Mouse (Mus musculus) right cerebral cortex, postnatal 4 days (tissue): Measurements from ENCODE around the gene Men1.
A peak's percentile ranks its signal among the peaks of the same experiment; 100 is the strongest.
"Not testable (repeated sequence)": the region's sequence is repeated elsewhere in the genome, so short reads cannot be mapped to it uniquely, and the experiment has no call there.

Experiments used
- DNase-seq: peaks from one replicate; pipeline ENCODE4 v3.0.0-alpha.2; 2022

Gene Men1

DNA sequence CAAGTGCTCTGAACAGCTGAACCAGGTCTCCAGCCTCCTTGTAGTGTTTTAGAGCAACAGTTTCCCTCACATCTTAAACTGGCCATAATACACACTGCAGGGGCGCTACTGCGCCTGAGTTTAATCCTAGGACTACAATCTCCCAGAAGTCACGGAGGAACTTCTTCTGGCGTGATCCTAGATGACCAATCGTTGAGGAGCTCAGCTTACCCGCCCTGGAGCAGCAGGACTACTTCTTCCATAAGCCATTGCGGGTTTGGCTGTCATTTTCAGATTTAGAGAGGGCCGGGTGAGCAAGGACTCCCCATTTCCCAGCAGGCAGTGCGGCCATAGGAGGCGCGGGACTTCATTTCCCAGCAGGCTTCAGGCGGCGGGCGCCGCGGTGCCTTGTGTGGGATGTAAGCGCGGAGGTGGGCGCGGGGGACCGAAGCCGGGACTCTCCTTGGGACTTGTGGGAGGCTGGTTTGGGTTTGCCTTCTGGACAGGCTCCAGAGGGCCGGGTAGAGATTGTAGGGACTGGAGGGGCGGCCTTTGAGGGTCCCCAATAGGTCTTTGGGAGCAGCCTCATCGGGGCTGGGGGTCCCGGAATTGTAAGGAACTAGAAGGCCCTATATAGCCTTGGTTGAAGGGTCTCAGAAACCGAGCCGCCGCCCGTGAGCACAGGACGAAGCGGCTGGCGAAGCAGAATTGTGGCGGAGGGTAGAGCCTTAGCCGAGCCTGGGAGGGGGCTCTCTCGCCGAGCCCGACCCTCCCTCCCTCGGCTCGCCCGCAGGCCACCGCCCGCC lies at the start of gene Men1:
Men1 (plus strand) TSS at position 307 of the 785 bp plus-strand sequence.
- peak; percentile 90 for DNase-seq

- no peak for DNase-seq
Measured at GRCm38 (mm10) chr19:6285226-6285625, 49.6 kb upstream of the Men1 start.

DNA sequence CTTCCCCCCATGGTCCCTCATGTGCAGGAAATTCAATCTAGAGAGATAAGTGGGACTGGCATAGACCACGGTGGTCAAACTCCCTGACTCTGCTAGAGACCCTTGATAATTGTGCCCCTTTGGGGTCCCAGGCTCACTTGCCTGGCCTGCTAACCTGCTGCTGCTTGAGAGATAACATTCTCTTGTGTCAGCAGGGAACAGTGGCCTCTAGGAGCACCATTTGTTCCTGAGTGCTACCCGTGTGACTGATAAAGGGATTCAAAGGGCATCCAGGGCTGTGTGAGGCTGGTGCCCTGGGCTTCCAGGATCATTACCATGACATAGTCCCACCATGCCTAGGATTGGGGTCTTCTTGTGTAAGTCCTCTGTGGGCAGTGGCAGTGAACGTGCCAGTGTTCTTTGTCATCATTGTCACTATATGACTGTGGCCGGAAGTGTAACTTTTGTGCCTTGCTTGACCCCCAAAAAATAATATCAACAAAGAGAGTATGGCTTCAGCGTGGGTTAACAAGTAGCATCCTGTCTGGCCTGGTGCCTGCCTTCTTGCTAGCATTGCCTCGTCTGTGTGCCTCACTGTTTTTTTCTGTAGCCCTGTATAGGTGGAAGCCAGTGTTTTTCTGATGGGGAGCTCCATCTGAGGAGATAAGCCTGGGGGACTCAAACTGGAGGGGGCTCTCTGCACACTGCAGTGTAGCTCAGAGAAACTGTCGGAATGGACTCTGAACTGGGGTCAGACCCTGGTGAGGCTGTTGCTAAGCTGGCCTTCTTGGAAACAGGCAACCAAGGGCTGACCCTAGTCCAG lies 48.9 kb upstream of the Men1 start:
- no peak for DNase-seq

DNA sequence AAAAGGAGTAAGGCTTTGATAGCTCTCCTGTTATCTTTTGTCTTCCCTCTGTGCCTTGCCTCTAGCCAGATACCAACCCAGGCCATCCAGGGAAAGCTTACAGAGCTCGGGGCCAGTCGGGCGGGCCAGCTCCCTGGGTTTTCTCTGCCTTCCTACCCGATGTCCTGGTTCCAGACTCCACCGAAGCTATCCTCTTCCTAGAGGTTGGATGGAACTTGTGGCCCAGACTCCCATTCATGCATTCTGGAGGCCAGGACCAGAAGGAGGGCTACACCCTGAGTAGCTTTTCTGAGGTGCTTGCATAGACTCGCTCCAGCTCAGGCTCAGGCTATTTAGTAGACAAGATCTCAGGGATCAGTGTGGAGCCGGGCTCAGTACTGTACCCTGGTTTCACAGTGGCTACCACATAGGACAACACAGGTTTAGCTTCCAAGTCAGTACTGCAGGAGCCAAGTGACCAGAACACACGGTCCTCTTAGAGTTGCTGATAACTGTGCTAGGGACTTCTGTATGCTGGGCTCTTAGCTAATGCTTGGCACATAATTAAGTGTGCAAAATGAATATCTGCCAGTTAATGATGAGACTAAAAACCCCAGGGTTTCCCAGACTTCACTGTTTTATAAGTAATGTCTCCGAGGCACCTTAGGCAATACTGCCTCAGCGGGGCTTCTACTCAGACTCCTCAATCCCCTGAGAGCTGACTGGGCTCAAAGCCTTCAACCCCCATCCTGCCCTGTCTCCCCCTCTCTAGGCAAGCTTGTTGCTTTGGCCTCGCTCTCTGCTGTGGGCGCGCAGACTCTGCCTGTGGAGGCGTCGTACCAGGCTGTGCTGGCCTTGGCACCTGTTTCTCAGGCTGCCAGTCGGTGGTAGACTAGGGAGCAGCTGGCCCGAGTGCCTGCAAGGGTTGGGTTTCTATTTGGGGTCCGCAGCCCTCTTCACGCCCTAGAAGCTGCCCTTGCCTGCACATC lies 48.1 kb upstream of the Men1 start:
- no peak for DNase-seq

DNA sequence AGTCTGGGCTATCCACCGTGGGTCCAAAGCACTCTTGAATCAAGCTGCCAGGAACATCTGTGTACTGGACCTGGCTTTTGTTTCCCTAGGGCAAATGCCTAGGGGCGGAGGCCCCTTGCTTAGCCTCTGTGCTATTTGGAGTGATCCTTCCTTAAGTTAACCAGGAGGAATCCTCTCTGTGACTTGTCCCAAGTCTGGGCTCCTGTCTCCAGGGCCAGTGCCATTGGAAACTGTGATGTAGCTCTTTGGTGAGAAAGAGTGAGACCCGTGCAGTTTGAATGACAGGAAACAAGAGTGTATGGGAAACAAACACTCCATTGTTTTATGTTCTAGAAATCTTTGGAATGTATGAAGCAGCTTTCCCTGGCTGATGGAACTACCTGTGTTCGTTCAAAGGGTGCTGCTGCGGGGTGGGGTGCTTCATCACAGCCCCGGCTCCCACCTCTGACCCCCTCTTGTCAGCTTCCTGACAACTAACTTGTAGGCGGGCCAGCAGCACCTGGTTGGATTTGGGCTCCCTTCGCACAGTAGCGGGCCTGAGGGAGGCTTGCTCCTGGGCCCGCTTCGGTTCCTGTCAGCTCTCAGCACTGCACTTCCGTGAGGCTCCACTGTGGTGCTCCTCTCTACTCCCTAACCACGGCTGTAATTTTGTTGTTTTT lies 46.4 kb upstream of the Men1 start:
- no peak for DNase-seq

DNA sequence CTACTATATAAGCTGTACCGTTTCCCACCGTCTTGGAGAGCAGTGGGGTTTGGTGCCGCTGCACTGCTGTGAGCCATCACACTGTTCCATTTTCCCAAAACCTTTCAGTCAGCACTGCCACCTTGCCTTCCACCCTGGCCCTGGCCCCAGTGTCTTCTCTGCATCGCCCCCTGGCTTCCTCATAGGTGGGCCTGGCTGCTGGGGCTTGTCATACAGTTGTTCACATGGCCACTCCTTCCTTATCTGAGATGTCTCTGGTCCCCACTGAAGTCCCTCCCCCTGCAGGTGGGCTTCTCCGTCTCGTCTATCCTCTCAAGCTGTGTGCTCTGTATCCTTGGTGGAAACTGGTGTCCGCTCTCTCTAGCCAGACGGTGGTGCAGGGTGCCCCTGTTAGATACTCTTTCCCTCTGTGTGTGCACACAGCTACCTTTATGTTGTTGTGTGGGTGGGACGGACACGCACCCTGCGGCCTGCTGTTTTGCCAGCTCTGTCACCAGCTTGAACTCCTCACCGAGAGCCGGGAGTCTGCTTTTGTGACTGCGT lies 45.0 kb upstream of the Men1 start:
- no peak for DNase-seq

GRCm38 (mm10) chr19:6290720-6291116 lies 44.1 kb upstream of the Men1 start:
- not testable (repeated sequence) for DNase-seq

DNA sequence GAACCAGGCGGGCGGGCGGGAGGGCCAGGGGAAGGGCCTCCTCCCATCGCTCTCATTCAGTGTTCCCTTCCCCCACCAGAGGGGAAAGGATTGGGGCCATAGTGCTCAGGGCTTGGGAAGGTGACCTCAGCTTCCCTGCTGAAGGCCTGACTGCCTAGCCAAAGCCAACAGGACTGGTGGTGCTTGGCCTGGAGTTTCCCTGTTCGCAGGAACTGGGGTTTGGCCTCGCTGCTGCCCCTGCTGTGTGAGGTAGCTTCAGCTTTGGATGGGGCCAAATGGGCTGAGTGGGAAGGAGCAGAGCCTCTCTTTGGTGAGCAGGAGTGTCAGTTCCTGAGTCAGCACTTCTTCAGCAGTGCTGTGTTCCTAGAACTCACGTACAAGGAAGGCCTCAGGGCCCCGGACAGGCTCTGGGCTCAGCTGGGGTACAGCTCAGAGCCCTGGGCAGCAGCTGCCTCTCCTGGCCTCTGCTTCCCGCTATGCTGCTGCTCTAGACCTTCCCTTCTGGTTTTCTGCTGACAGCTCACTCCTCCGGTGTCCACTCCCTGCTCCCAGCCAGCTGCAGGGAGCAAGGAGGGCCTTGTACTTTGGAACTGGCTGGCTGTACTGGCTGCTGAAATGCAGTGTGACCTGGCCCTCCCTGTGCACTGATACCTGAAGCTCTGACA lies 43.5 kb upstream of the Men1 start:
- DNase-seq, result no peak

DNA sequence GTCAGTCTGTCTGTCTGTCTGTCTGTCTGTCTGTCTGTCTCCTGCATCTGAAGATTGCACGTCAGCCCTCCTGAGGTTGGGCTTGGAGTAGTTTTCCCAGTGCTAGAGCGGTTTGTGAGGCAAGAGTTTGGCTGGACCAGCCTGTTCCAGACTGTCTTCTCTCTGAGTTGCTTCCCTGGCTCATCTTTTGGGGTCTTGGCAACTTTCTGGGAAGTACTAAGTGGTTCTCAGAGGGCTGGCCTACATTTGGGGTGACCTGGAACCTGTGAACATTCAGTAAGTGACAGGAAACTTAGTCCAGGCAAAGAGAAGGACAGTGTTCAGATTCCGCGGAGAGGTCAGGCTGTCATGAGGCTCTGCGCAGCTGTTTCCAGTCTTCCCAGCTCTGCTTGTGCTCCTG lies 42.5 kb upstream of the Men1 start:
- DNase-seq, result no peak

DNA sequence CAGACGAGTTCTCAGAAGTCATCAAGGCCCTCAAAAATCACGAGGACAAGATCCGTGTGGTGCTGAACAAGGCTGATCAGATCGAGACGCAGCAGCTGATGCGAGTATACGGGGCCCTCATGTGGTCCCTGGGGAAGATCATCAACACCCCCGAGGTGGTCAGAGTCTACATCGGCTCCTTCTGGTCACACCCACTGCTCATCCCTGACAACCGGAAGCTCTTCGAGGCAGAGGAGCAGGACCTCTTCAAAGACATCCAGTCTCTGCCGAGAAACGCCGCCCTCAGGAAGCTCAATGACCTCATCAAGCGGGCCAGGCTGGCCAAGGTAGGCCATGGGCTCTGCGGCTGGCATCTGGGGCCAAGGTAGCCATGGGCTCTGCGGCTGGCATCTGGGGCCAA lies 40.5 kb upstream of the Men1 start:
- DNase-seq, result no peak

DNA sequence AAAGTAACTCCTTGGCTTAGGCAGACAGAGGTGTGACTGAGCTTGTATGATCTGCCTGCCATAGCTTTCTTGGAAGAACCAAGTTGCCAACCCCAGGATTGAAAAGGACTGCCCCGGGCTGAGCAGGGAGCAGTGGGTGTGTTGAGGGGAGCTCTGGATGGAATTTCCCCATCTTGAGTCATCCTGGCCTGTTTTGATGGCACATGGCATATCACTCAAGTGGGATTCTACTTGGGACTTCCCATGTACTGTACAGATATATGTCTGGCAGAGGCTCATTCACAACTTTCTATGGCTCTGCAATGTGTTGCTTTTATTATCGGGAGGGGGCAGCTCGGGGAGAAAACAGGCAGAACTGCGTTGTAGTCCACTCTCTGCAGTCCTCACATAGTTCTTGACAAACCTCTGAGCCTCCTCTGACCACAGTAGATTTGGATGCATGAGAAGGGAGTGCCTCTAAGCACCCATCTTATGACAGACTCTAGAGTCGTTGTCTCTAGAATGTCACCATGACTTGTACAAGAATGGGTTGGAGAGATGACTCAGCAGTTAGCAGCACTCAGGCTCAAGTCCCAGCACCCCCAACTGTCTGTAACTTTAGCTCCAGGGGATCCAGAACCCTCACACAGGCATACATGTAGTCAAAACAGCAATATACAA lies 38.1 kb upstream of the Men1 start:
- no peak for DNase-seq

DNA sequence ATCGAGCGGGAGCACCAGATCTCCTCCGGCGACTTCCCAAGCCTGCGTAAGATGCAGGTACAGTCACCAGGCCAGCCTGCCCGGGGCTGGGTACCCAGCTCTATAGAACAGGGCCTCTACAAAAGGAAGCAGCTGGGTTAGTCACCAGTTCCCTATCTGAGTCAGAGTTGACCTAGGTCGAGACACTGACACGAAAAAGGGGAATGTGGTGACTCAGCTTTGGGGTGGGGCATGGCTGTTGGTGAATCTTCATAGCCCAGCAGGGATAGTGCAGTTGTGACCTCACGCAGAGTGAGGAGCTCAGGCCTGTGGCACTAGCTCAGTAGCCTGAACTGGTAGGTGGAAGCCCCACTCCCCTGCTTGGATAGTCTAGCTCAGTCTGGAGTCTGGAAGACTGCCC lies 37.1 kb upstream of the Men1 start:
- DNase-seq, result no peak

GRCm38 (mm10) chr19:6299003-6299402 lies 35.8 kb upstream of the Men1 start:
- DNase-seq, result no peak

DNA sequence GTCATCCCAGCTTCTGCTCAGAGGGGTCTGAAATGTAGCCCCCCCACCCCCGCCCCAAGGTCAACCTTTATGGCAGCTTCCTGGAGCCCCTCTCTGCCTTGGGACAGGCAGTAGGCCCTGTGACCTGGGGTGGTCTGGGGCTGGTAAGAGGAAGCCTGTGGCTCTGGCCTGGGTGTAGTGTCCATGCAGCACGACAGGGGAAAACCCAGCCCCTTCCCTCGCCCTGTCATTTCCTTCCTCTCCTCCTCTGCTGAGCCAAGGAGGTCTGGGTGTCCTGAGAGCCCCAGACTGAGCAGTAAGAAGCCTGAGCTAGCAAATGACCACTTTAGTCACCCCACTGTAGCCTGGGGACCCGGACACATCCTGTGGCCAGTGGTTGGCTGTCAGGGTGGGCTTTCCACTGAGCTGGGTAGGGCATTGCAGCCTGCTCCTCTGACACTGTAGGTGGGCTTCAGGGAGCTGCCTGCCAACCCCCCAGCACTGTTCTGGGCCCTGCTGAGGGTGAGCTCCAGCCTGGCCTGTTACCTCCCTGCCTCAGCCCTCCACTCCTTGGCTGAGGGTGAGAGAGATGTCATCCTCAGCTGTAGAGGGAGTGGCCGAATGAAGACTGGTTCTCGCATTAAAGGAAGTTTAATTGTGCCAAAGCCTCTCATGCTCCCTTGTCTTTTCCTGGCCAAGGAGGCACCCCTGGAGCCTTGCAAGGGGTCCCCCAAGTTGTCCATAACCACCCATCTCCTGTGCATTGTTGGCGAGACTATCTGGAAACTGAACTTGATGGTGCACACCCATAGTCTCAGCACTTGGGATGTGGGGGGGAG lies 35.1 kb upstream of the Men1 start:
- no peak for DNase-seq

GRCm38 (mm10) chr19:6300402-6300841 lies 34.4 kb upstream of the Men1 start:
- no peak for DNase-seq

GRCm38 (mm10) chr19:6302114-6302513 lies 32.7 kb upstream of the Men1 start:
- DNase-seq, result no peak

- no peak for DNase-seq
Measured at GRCm38 (mm10) chr19:6302522-6302921, 32.3 kb upstream of the Men1 start.

GRCm38 (mm10) chr19:6303831-6304230 lies 30.9 kb upstream of the Men1 start:
- no peak for DNase-seq

- DNase-seq, result peak; percentile 79
Measured at GRCm38 (mm10) chr19:6304787-6305516, 29.8 kb upstream of the Men1 start.
